Mouse (Mus musculus) cerebellum, adult 2 months (tissue): Measurements from ENCODE around the gene Prkcz. TPM values are rescaled to one million over a fixed set of nuclear protein-coding genes. Genes with fewer than 3 reads are reported as not detected.
A peak's percentile ranks its signal among the peaks of the same experiment; 100 is the strongest.

ENCODE experiments used
- DNase-seq, 2 experiments: peaks; one replicate each; pipeline ENCODE4 v3.0.0; 2021
- H3K27ac ChIP-seq: fragments of 200-500 bp; 2 replicates; pipeline ENCODE4 v1.5.1; 2012; ENCODE audit warnings: low read length, control low read depth, inconsistent platforms; ENCODE audit not compliant: insufficient read depth
- H3K27me3 ChIP-seq: fragments of 200-500 bp; 2 replicates; pipeline ENCODE4 v1.6.1; 2012; ENCODE audit warnings: inconsistent platforms, mild to moderate bottlenecking, low read length, moderate library complexity; ENCODE audit not compliant: control insufficient read depth, insufficient read depth
- H3K4me1 ChIP-seq: fragments of 200-500 bp; 2 replicates; pipeline ENCODE4 v1.6.1; 2011; ENCODE audit warnings: low read length; ENCODE audit not compliant: control insufficient read depth, insufficient read depth
- H3K4me3 ChIP-seq: fragments of 200-500 bp; replicated peaks from 2 replicates; pipeline ENCODE3; 2011; ENCODE audit warnings: mild to moderate bottlenecking, low read depth, low read length, control low read depth; ENCODE audit not compliant: insufficient read depth
- CTCF ChIP-seq: fragments of 200-500 bp; IDR thresholded peaks from 2 replicates; pipeline ENCODE4 v1.5.1; 2011; ENCODE audit warnings: low read depth, mild to moderate bottlenecking, control low read depth, low read length, moderate library complexity, borderline replicate concordance; ENCODE audit not compliant: insufficient read depth
- POLR2A ChIP-seq: fragments of 200-500 bp; IDR thresholded peaks from 2 replicates; pipeline ENCODE4 v1.6.1; 2011; ENCODE audit warnings: low read length, control low read depth, borderline replicate concordance; ENCODE audit not compliant: insufficient read depth
- WGBS: fragments of 180-500 bp; shearing (Covaris S2); methylation state at CpG from one replicate; pipeline ENCODE4 v1.1.7; 2018; 5-methylcytosine and 5-hydroxymethylcytosine counted together
- polyA plus RNA-seq: library from polyadenylated mRNA; depleted of rRNA; stranded (reverse); fragments of >200 nt; gene quantifications from 2 replicates; pipeline ENCODE4 v1.2.3, GENCODE M21; 2012

Gene Prkcz
- polyA plus RNA-seq, 1 experiment = 253 TPM

GRCm38 (mm10) chr4:155245770-155246492, 115.2 kb downstream of the Prkcz start:
- peaks cover 50% of the 10 kb centered on the region for H3K4me1 ChIP-seq
- TF ChIP-seq CTCF (no peak), POLR2A (no peak)
- peak overlapping the region; percentile 57 for H3K27ac ChIP-seq
- 52% methylated on average over 6 of the region's 6 CpGs for WGBS
- DNase-seq = no peak
- no peak overlapping the region for H3K4me3 ChIP-seq
- no peaks in the 10 kb centered on the region for H3K27me3 ChIP-seq

- H3K4me3 ChIP-seq = no peak overlapping the region
- DNase-seq = no peak
- TF ChIP-seq CTCF (no peak), POLR2A (no peak)
- peaks cover 47% of the 10 kb centered on the region for H3K4me1 ChIP-seq
- H3K27me3 ChIP-seq = no peaks in the 10 kb centered on the region
- 81% methylated on average over 12 of the region's 12 CpGs for WGBS
- no peak overlapping the region for H3K27ac ChIP-seq
Measured at GRCm38 (mm10) chr4:155243233-155243632, 117.9 kb downstream of the Prkcz start.

GRCm38 (mm10) chr4:155242292-155242691, 118.9 kb downstream of the Prkcz start:
- Histone ChIP-seq H3K4me1 (peaks cover 45% of the 10 kb centered on the region), H3K4me3 (no peak overlapping the region), H3K27ac (peak overlapping the region; percentile 8), H3K27me3 (no peaks in the 10 kb centered on the region)
- peak in 1 of 2 experiments; percentile 71 for DNase-seq
- WGBS = 30% methylated on average over 5 of the region's 5 CpGs
- TF ChIP-seq CTCF = no peak
- no peak for TF ChIP-seq POLR2A

GRCm38 (mm10) chr4:155241789-155242188, 119.4 kb downstream of the Prkcz start:
- TF ChIP-seq CTCF (no peak), POLR2A (no peak)
- peak overlapping the region; percentile 3 for H3K4me3 ChIP-seq
- H3K27me3 ChIP-seq = no peaks in the 10 kb centered on the region
- peaks cover 40% of the 10 kb centered on the region for H3K4me1 ChIP-seq
- peak; percentile 91 to 97 for DNase-seq
- 12% methylated on average over 9 of the region's 9 CpGs for WGBS
- peak overlapping the region; percentile 29 for H3K27ac ChIP-seq

- Histone ChIP-seq H3K4me3 (no peak overlapping the region), H3K27ac (no peak overlapping the region), H3K27me3 (no peaks in the 10 kb centered on the region), H3K4me1 (peaks cover 42% of the 10 kb centered on the region)
- WGBS = 45% methylated on average over 6 of the region's 6 CpGs
- no peak for TF ChIP-seq CTCF
- TF ChIP-seq POLR2A = no peak
- no peak for DNase-seq
Measured at GRCm38 (mm10) chr4:155239494-155239893, 121.7 kb downstream of the Prkcz start.

- Histone ChIP-seq H3K27me3 (no peaks in the 10 kb centered on the region), H3K27ac (no peak overlapping the region; the same call in 1 of the 2 replicates), H3K4me3 (no peak overlapping the region), H3K4me1 (peaks cover 46% of the 10 kb centered on the region)
- 67% methylated on average over 5 of the region's 5 CpGs for WGBS
- DNase-seq = no peak
- no peak for TF ChIP-seq POLR2A
- no peak for TF ChIP-seq CTCF
Measured at GRCm38 (mm10) chr4:155238276-155238675, 122.9 kb downstream of the Prkcz start.

GRCm38 (mm10) chr4:155236737-155237385, 124.3 kb downstream of the Prkcz start:
- TF ChIP-seq CTCF (no peak), POLR2A (no peak)
- H3K27me3 ChIP-seq = no peaks in the 10 kb centered on the region
- H3K27ac ChIP-seq = no peak overlapping the region
- H3K4me3 ChIP-seq = no peak overlapping the region
- WGBS = 82% methylated on average over 12 of the region's 12 CpGs
- DNase-seq = no peak
- peaks cover 34% of the 10 kb centered on the region for H3K4me1 ChIP-seq

GRCm38 (mm10) chr4:155235311-155236119, 125.6 kb downstream of the Prkcz start:
- Histone ChIP-seq H3K27me3 (no peaks in the 10 kb centered on the region), H3K4me3 (no peak overlapping the region), H3K27ac (peak overlapping the region; percentile 97), H3K4me1 (peaks cover 33% of the 10 kb centered on the region)
- peak; percentile 88 to 89 for DNase-seq
- TF ChIP-seq CTCF (no peak), POLR2A (no peak)
- under 1% methylated on average over 18 of the region's 18 CpGs for WGBS
